Mouse (Mus musculus) kidney, embryonic 14.5 days (tissue): ENCODE results near the gene Olfr97. TPM values are rescaled to one million over a fixed set of nuclear protein-coding genes. Genes with fewer than 3 reads are reported as not detected.

ENCODE experiments used
- polyA plus RNA-seq: library from polyadenylated mRNA; unstranded; fragments of >200 nt; fragmentation: Nextera tagmentation; extraction: Ambion mirVana; gene quantifications from 2 replicates; pipeline ENCODE4 v1.2.1, GENCODE M21; 2014

Gene Olfr97
- polyA plus RNA-seq, 1 experiment from 2014 or later = not detected

Other genes with a start within 250 kb of the Olfr97 start
- 0.16 and 0.39 TPM in 2 replicates for gene H2-M5, start 247.8 kb downstream of the Olfr97 start, polyA plus RNA-seq
- gene Zfp57, start 236.2 kb downstream of the Olfr97 start, polyA plus RNA-seq = 44.6 and 67.5 TPM in 2 replicates
- gene Mog, start 213.9 kb downstream of the Olfr97 start, polyA plus RNA-seq = 0.12 and 0.14 TPM in 2 replicates
- gene Gabbr1, start 191.4 kb downstream of the Olfr97 start, polyA plus RNA-seq = 8.1 and 11.6 TPM in 2 replicates
- gene Olfr90, start 148.8 kb downstream of the Olfr97 start, polyA plus RNA-seq = not detected in 2 replicates
- gene Olfr91, start 139.1 kb downstream of the Olfr97 start, polyA plus RNA-seq = not detected in 2 replicates
- not detected in 2 replicates for gene Olfr92, start 117.2 kb downstream of the Olfr97 start, polyA plus RNA-seq
- gene Olfr93, start 75.8 kb downstream of the Olfr97 start, polyA plus RNA-seq = not detected in 2 replicates
- gene Ubd, start 43.4 kb downstream of the Olfr97 start, polyA plus RNA-seq = not detected in 2 replicates
- not detected in 2 replicates for gene Olfr94, start 36.3 kb downstream of the Olfr97 start, polyA plus RNA-seq
- gene Olfr95, start 24.2 kb downstream of the Olfr97 start, polyA plus RNA-seq = not detected in 2 replicates
- gene Olfr96, start 17.2 kb downstream of the Olfr97 start, polyA plus RNA-seq = not detected in 2 replicates
- not detected in 2 replicates for gene Olfr98, start 26.4 kb upstream of the Olfr97 start, polyA plus RNA-seq
- 1.1 and 1.3 TPM in 2 replicates for gene H2-M3, start 32.9 kb upstream of the Olfr97 start, polyA plus RNA-seq
- gene Olfr99, start 46.1 kb upstream of the Olfr97 start, polyA plus RNA-seq = not detected in 2 replicates
- gene Olfr101, start 67.0 kb upstream of the Olfr97 start, polyA plus RNA-seq = not detected in 2 replicates
- not detected in 2 replicates for gene Olfr102, start 79.7 kb upstream of the Olfr97 start, polyA plus RNA-seq
- gene Olfr103, start 102.4 kb upstream of the Olfr97 start, polyA plus RNA-seq = not detected in 2 replicates
- not detected in 2 replicates for gene Olfr104-ps, start 122.3 kb upstream of the Olfr97 start, polyA plus RNA-seq
- gene Olfr105-ps, start 141.7 kb upstream of the Olfr97 start, polyA plus RNA-seq = not detected in 2 replicates
- not detected in 2 replicates for gene Olfr106-ps, start 153.1 kb upstream of the Olfr97 start, polyA plus RNA-seq
- not detected in 2 replicates for gene Olfr107, start 161.9 kb upstream of the Olfr97 start, polyA plus RNA-seq
- gene Olfr108, start 208.2 kb upstream of the Olfr97 start, polyA plus RNA-seq = not detected in 2 replicates
- not detected in 2 replicates for gene Olfr109, start 221.6 kb upstream of the Olfr97 start, polyA plus RNA-seq
- not detected in 2 replicates for gene H2-M2, start 246.2 kb upstream of the Olfr97 start, polyA plus RNA-seq